Mouse (Mus musculus) heart, adult 2 months (tissue): Measurements from ENCODE around the gene Copa.

Source experiments
- CTCF ChIP-seq: fragments of 200-600 bp; IDR thresholded peaks from 2 replicates; pipeline ENCODE4 v1.8.1; 2022; ENCODE audit warnings: antibody characterized with exemption, mild to moderate bottlenecking, moderate library complexity
- EP300 ChIP-seq: fragments of 200-500 bp; IDR thresholded peaks from 2 replicates; pipeline ENCODE4 v1.6.1; 2011; ENCODE audit warnings: low read depth, low read length, control low read depth; ENCODE audit not compliant: insufficient read depth
- POLR2A ChIP-seq: fragments of 200-500 bp; IDR thresholded peaks from 2 replicates; pipeline ENCODE4 v1.6.1; 2011; ENCODE audit warnings: mild to moderate bottlenecking, low read depth, low read length, control low read depth; ENCODE audit not compliant: insufficient read depth

DNA sequence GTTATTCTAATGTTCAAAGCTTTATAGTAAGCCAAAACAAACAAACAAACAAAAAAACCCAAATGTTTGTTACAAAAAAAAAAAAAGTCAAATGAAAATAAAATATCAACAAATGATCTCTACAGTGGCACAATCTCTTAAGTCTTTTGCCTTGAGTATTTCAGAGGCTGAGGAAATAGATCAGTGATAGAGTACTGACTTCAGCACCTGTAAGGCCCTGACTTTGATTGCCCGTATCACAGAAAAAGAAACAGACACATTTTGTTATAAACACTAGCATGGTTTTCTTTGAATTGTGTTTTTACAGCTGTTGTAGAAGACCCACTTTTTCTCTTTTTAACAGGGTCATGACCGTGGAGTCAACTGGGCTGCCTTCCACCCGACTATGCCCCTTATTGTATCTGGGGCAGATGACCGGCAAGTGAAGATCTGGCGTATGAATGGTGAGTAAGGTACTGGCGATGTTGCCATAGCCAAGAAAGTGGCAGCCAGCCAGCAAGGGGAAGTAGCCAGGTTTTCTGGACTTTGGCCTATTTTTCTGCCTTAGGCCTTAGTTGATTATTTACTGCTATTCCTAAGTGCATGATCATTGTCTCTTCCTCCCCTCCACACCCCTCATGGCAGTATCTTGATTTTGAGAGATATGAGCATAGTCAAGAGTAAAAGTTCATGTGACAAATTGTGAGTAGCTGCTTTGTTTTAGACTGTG is 17.1 kb downstream of the Copa start:
- no peak for TF ChIP-seq CTCF
- no peak for TF ChIP-seq EP300
- no peak for TF ChIP-seq POLR2A
